Mouse (Mus musculus): ENCODE data around the gene Mecom.

DNA sequence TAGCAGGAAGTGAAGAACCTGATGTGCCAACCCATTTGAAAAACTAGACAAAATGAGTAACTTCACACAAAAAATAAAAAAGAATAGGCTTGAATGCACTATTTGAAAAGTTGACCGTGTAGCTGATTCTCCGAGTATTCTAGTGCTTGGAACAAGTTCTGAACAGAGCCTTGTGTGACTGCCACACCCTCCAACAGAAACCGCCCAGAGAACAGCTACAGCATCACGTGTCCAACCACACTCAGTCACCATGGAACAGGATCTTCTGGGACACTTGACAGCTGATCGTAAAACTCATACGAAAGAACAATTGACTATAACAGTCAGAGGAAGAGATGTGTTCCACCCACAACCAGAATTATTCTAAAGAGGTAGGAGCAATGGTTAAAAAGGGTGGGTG lies 215.5 kb downstream of the Mecom start:
- TF ChIP-seq CTCF (IDR thresholded peaks at IDR 0.05; ENCODE audit: low read depth, low read length) (no peak), POLR2A (IDR thresholded peaks at IDR 0.05; ENCODE audit: borderline replicate concordance, low read depth, low read length) (no peak)
